Mouse (Mus musculus): ENCODE results near the gene Cd63. TPM values are rescaled to one million over a fixed set of nuclear protein-coding genes. Genes with fewer than 3 reads are reported as not detected.

Gene Cd63
- total RNA-seq, 1 experiment, result 226 TPM

DNA sequence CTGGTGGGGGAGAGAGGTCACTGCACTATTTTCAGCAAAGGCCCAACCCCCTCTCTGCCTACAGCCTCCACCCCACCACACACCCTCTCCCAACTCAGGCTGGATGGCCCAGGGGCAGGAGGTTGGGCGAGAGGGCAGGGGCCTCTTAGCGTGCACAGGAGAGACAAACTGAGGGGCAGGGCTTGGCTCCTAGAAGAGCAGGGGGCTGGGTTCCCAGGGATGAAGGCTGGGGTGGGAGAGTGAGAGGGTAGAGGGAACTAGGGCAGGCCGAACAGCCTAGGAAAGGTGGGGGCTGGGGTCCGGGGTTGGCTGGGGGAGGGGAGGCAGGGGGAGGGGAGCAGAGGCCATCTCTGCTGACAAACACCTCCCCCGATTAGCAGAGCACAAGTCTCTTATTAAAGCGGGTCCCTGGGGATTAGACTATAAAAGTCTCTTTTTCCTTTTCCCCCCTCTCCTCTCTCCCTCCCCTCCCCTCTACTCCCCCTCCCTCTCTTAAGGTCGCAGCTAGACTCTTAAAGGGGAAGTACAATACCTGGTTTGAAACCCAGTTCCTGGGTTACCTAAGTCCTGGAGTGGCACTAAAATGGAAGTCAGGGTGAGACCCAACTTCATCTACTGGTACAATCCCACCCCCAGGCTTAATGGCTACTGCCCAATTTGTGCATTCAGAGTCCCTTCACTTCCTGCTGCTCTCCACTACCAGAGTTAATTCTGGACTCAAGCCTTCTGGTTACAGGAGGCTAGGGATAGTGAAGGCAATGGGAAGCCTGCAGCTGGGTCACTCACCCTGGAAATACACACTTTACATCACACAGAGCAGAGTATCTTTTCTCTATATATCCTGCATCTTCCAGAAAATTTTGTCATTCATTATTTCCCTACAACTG lies 11.6 kb upstream of the Cd63 start:
- Histone ChIP-seq H3K9me3 (ENCODE audit: control insufficient read depth, insufficient read depth, low read depth, low read length) (no peaks in the 10 kb centered on the region), H3K4me3 (ENCODE audit: insufficient read depth in 1 of 2, low read depth in 1 of 2, low read length in 2 of 2, poor library complexity in 1 of 2, severe bottlenecking in 1 of 2) (peak overlapping the region in 1 of 2 experiments; percentile 49; a peak in 2 of 4 replicates), H3K36me3 (ENCODE audit: control insufficient read depth, insufficient read depth, low read length, poor library complexity, severe bottlenecking) (peaks cover 10% of the 10 kb centered on the region; the same call in 1 of the 2 replicates), H3K9ac (ENCODE audit: insufficient read depth, low read depth, low read length, poor library complexity, severe bottlenecking) (no peak overlapping the region), H3K4me1 (ENCODE audit: control insufficient read depth in 2 of 2, insufficient read depth in 2 of 2, low read length in 2 of 2, poor library complexity in 1 of 2) (peaks cover 6 to 25% of the 10 kb centered on the region in 2 experiments; a peak in 2 of 4 replicates), H3K27ac (ENCODE audit: insufficient read depth, low read depth, low read length, poor library complexity, severe bottlenecking) (no peak overlapping the region)
- no peak for DNase-seq (ENCODE audit: low read depth, low spot score)
- no peak for TF ChIP-seq HCFC1 (IDR thresholded peaks at IDR 0.05; ENCODE audit: borderline replicate concordance, insufficient read depth, low read length)
- no peak for TF ChIP-seq ZC3H11A (IDR thresholded peaks at IDR 0.05; ENCODE audit: borderline replicate concordance, low read depth, low read length)
- in situ Hi-C loops (cut with MboI; ENCODE audit: low sequenced_read_pairs in 2 of 2, unreplicated experiment in 2 of 2), result no loop called here

GRCm38 (mm10) chr10:128889846-128890245 lies 10.9 kb upstream of the Cd63 start:
- TF ChIP-seq ZC3H11A (IDR thresholded peaks at IDR 0.05; ENCODE audit: borderline replicate concordance, low read depth, low read length) (no peak), CHD2 (IDR thresholded peaks at IDR 0.05; ENCODE audit: low read depth, low read length) (no peak), HCFC1 (IDR thresholded peaks at IDR 0.05; ENCODE audit: borderline replicate concordance, insufficient read depth, low read length) (no peak), MAFK (IDR thresholded peaks at IDR 0.05; ENCODE audit: insufficient read depth, low read depth, low read length) (no peak), ZNF384 (IDR thresholded peaks at IDR 0.05; ENCODE audit: low read depth, low read length) (no peak)
- Histone ChIP-seq H3K36me3 (ENCODE audit: control insufficient read depth, insufficient read depth, low read length, poor library complexity, severe bottlenecking) (peaks cover 8% of the 10 kb centered on the region; the same call in 1 of the 2 replicates), H3K9me3 (ENCODE audit: control insufficient read depth, insufficient read depth, low read depth, low read length) (no peaks in the 10 kb centered on the region), H3K4me1 (ENCODE audit: control insufficient read depth in 2 of 2, insufficient read depth in 2 of 2, low read length in 2 of 2, poor library complexity in 1 of 2) (peaks cover 6 to 23% of the 10 kb centered on the region in 2 experiments; a peak in 2 of 4 replicates), H3K27ac (ENCODE audit: insufficient read depth, low read depth, low read length, poor library complexity, severe bottlenecking) (no peak overlapping the region), H3K9ac (ENCODE audit: insufficient read depth, low read depth, low read length, poor library complexity, severe bottlenecking) (no peak overlapping the region), H3K4me3 (ENCODE audit: insufficient read depth in 1 of 2, low read depth in 1 of 2, low read length in 2 of 2, poor library complexity in 1 of 2, severe bottlenecking in 1 of 2) (no peak overlapping the region)
- DNase-seq (ENCODE audit: low read depth, low spot score), result no peak
- in situ Hi-C loops (cut with MboI; ENCODE audit: low sequenced_read_pairs in 2 of 2, unreplicated experiment in 2 of 2), result loop anchor here in 1 of 2 experiments (10.0 kb wide), 1 partner anchor 155 kb away; no protein-coding TSS in a partner anchor

GRCm38 (mm10) chr10:128890383-128891295 lies 10.2 kb upstream of the Cd63 start:
- Histone ChIP-seq H3K9ac (ENCODE audit: insufficient read depth, low read depth, low read length, poor library complexity, severe bottlenecking) (peak overlapping the region; percentile 72), H3K4me1 (ENCODE audit: control insufficient read depth in 2 of 2, insufficient read depth in 2 of 2, low read length in 2 of 2, poor library complexity in 1 of 2) (peaks cover 6 to 20% of the 10 kb centered on the region in 2 experiments; a peak in 2 of 4 replicates), H3K9me3 (ENCODE audit: control insufficient read depth, insufficient read depth, low read depth, low read length) (no peaks in the 10 kb centered on the region), H3K36me3 (ENCODE audit: control insufficient read depth, insufficient read depth, low read length, poor library complexity, severe bottlenecking) (peaks cover 5% of the 10 kb centered on the region; the same call in 1 of the 2 replicates), H3K4me3 (ENCODE audit: insufficient read depth in 1 of 2, low read depth in 1 of 2, low read length in 2 of 2, poor library complexity in 1 of 2, severe bottlenecking in 1 of 2) (peak overlapping the region; percentile 84 to 85), H3K27ac (ENCODE audit: insufficient read depth, low read depth, low read length, poor library complexity, severe bottlenecking) (no peak overlapping the region)
- TF ChIP-seq MAFK (IDR thresholded peaks at IDR 0.05; ENCODE audit: insufficient read depth, low read depth, low read length) (no peak), HCFC1 (IDR thresholded peaks at IDR 0.05; ENCODE audit: borderline replicate concordance, insufficient read depth, low read length) (no peak), CHD2 (IDR thresholded peaks at IDR 0.05; ENCODE audit: low read depth, low read length) (no peak), ZNF384 (IDR thresholded peaks at IDR 0.05; ENCODE audit: low read depth, low read length) (no peak), ZC3H11A (IDR thresholded peaks at IDR 0.05; ENCODE audit: borderline replicate concordance, low read depth, low read length) (no peak)
- DNase-seq (ENCODE audit: low read depth, low spot score), result no peak
- in situ Hi-C loops (cut with MboI; ENCODE audit: low sequenced_read_pairs in 2 of 2, unreplicated experiment in 2 of 2), result loop anchor here in 1 of 2 experiments (10.0 kb wide), 1 partner anchor 156 kb away; no protein-coding TSS in a partner anchor

Measured in ES-E14 (cell line).